Mouse (Mus musculus) NIH3T3 (cell line): ENCODE measurements around the gene D8Ertd738e.

ENCODE experiments used
- DNase-seq: peaks from one replicate; pipeline ENCODE4 v3.0.0-alpha.2; 2012; ENCODE audit warnings: low read depth

D8Ertd738e gene

DNA sequence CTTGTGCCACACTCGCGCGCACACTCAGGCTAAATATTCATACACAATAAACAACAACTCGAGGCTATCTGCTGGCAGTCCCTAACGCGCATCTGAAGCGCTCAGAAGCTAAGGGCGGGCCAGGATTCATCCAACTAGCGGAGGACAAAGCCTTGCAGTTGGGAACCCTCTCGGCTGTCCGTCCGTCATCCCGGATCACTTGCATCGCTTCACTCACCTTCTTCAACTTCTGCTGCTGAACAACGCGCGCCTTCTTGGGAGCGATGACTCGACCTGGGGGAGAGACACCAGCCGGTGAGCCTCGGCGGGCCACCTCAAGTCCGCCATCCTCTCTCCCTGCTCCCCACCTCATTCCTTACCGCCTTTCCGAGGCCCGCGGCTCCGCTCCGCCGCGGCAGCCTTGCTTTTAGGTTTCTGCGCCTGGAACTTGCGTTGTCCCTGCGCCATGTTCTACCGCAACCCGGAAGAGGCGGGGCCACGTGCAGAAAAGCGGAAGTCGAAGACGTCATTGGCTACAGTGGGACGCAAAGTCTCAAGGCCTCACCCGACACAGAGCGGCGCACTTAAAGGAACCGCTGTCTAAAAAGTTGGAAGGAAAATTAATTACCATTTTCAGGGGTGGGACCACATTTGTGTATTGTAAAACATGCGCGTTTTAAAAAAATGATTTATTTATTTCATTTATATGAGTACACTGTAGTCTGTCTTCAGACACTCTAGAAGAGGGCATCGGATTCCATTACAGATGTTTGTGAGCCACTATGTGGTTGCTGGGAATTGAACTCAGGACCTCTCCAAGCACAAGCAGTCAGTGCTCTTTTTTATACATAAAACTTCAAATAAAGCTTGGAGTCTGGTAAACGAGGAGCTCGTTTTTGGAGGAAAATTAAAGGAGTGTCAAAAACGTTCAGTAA, at the start of gene D8Ertd738e:
Gene D8Ertd738e, minus strand, starts transcription at position 463 of the 914 bp plus-strand sequence.
- DNase-seq: peak; percentile 94

- DNase-seq: no peak
Measured at GRCm38 (mm10) chr8:84297029-84297785, 47.7 kb upstream of the D8Ertd738e start.

- DNase-seq: peak; percentile 92
Measured at GRCm38 (mm10) chr8:84291688-84292087, 42.2 kb upstream of the D8Ertd738e start.

DNA sequence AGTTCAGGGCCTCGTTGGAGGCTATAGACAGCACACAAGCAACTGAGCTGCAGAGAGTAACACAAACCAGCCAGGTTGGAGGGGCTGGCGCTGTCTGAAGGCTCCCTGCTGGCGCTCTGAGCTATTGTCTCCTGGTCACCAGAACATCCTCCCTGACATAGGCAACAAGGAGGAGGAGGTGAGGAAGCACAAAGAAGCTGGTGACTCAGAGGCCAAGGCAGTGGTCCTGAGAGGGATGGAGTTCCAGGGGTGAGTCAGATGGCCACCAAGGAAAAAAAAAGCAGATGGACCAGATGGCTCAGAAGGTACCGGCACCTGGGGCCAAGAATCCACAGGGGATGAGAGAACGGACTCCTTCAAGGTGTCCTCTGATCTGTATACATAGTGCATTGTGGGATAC, 41.6 kb upstream of the D8Ertd738e start:
- peak; percentile 36 for DNase-seq

DNA sequence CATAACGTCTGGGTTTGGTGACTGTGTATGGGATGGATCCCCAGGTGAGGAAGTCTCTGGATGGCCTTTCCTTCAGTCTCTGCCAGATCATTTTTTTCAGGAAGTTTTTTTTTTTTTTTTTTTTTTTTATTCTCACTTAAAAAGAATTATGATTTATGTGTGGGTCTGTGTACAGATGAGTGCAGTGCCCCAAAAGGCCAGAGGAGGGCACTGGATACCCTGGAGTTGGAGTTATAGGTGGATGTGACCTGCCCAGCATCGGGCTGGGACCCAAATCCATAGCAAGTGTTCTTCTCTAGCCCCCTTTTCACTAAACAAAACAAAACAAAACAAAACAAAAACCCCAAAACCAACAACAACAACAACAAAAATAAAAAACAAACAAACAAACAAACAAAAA, 39.4 kb upstream of the D8Ertd738e start:
- peak; percentile 69 for DNase-seq

DNA sequence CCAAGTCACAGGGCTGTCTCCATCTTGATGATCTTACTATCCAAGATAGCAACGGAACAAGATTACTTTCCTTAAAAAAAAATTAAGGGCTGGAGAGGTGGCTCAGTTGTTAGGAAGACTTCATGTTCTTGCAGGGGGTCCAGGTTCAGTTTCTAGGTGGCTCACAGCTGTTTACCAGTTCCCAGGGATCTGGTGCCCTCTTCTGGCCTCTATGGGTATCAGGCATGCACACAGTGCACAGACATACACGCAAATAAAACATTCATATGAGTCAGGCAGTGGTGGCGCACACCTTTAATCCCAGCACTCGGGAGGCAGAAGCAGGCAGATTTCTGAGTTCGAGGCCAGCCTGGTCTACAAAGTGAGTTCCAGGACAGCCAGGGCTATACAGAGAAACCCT, 36.1 kb upstream of the D8Ertd738e start:
- peak; percentile 79 for DNase-seq

DNA sequence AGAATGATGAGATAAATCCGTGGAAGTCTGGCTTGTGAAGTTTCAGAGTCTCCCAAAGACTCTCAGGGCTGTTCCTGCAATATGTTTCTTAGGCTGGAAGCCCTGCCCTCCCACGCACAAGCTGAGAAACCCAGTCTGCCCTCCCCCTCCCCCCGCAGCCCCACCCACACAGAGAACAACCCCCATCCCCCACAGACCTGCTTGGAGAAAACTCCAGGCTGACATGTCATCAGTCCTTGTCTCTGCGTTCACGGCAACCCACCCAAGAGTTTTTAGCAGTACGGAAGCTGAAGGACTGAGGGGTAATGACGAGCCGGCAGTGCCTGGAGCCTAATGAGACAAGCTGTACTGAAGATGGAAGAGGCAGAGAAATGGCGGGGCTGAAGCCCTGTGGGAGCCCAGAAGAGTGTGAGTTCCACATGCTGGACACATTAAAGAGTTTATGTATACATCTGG, 35.1 kb upstream of the D8Ertd738e start:
- peak; percentile 82 for DNase-seq

- DNase-seq: no peak
Measured at GRCm38 (mm10) chr8:84280777-84281176, 31.3 kb upstream of the D8Ertd738e start.

- DNase-seq: no peak
Measured at GRCm38 (mm10) chr8:84276447-84276846, 26.9 kb upstream of the D8Ertd738e start.

DNA sequence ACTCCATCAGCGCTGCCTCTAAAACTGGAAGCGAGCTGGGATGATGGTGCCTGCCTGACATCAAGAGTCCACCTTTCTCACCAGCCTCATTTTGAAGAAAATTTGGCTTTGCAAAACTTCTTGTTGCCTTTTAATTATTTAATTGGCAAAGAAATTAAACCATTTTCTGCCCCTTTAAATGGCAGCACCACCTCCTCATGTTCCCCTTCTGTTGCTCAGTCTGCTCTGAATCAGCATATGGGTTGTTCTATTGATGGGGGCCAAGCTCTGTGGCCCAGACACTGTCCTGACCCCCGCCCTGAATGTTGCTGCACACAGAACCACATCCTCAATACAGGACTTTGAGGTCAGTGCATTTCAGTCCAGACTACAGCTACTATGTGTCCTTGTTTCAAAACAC, 24.4 kb upstream of the D8Ertd738e start:
- no peak for DNase-seq

- DNase-seq: no peak
Measured at GRCm38 (mm10) chr8:84272302-84272701, 22.8 kb upstream of the D8Ertd738e start.

DNA sequence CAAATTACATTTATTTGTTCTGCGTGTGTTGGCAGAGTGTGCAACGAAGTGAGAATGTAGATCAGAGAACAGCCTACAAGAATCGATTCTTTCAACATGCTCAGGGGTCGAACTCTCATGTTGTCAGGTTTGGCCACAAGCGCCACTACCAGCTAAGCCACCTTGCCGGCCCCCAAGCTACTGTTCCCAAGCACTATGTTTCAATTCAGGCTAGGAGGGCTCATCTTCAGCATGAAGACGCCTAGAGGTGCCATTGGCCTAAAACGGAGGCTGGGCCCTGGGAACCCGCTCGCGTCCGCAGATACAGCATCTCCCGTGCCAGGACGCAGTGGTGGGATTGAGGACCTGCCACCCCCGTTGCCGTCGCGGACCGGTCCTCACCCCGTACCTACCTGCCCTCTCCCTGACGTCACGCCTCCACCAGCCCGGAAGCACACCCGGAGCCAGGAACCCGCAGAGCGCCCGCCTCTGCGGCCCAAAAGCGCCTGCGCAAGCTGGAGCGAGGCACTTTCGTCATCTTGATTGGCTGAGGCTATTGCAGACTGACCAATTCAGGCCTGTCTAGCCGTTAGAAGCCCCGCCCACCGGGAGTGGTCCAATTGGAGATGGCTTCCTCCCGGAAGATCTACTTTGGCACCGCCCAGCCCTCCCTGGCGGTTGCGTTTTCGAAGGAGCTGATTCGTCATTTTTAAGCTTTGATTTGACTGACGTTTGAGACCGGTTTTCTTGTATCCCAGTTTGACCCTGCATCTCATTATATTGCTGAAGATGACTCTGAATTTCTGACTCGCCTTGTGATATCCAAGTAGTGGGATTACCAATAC, 20.6 kb upstream of the D8Ertd738e start, which contains the start of gene Ccdc130:
Gene Ccdc130, minus strand, starts transcription at position 431 of the 824 bp plus-strand sequence.
- DNase-seq: peak; percentile 100

DNA sequence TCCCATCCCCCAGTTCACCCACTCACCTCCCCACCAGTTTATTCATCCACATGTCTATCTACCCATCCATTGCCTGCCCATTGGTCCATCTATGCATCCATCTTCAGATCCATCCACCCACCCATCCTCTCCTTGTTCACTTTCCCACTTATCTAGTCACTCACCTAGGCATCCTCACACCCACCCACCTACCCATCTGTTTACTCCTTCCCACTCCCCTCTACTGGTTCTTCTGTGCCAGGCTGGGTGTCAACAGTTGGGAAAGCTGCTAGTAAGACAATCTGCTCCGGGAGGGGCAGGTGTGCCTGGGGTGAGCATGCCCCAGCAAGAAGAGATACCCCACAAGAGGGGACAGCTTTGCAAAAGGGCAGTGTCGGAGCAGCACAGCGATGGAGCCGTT, 11.6 kb upstream of the D8Ertd738e start:
- DNase-seq: no peak

DNA sequence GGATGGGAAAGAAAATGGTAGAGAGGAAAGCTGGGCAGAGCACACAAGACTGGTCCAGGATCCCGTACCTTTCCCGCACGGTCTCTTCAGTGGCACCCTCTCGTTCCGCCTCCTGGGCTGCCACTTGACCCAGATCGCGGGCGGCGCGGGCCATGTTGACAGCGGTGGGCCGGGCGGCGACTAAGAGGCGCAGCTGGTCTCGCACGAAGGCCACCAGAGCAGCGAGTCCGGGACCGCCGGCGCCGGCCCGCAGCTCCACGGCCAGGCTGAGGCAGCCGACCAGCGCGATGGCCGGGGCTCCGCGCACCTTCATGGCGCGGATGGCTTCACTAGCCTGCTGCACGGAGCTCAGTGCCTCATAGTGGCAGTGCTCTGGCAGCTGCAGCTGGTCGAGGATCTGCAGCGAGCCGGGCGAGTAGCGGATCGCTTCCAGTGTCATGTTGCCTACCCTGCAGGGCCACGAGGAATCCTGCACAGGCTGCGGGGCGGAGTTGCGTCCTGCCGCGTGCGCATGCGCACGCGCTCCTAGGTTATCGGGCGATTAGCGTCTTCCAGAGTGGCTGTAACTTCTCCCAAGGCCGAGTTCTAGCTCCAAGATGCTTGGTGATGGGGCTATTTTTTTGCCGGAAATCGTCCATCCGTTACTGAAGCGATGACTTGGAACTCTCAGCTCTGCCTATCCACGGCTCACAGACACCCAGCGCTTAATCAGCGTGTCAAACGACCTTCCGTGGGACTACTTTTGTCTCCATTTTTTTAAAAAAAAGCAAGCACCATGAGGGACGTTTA, 7.5 kb upstream of the D8Ertd738e start, which contains the start of gene Mri1:
Gene Mri1, minus strand, starts transcription at position 505 of the 789 bp plus-strand sequence.
- DNase-seq: peak; percentile 96

GRCm38 (mm10) chr8:84256458-84256821, 6.9 kb upstream of the D8Ertd738e start:
- DNase-seq: peak; percentile 58

DNA sequence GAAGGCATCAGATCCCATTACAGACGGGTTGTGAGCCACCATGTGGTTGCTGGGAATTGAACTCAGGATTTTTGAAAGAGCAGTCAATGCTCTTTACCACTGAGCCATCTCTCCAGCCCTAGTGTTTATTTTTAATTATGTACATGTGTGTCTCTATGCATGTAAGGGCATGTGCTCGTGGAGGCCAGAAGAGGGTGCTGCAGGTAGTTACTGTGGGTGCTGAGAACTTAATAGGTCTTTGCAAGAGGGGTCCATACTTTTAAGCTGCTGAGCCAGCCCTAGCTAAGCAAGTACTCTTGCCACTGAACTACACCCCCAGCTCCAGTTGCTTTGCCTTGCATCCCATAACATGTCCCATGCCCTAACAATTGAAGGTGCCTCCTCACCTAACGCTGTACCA, 6.3 kb upstream of the D8Ertd738e start:
- peak; percentile 22 for DNase-seq

DNA sequence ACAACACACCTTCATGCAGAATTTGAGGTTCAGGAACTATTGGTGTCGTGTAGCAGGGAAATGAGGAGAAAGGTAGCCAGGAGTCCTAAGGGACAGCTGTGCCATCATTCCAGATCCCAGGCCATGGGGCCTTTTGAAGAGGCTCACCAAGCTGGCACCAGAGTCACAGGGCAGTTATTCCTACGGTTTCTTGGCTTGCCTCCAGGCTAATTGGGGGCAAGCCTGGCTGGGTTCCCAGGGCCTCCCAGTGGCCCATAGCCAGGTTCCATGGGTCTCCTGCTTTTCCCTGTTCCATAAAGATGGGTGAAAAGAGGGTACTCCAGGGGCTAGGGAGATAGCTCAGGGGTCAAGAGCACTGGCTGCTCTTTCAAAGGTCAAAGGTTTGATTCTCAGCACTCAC, 7.7 kb downstream of the D8Ertd738e start:
- DNase-seq: peak; percentile 33

- DNase-seq: peak; percentile 20
Measured at GRCm38 (mm10) chr8:84241167-84241566, 8.4 kb downstream of the D8Ertd738e start.

DNA sequence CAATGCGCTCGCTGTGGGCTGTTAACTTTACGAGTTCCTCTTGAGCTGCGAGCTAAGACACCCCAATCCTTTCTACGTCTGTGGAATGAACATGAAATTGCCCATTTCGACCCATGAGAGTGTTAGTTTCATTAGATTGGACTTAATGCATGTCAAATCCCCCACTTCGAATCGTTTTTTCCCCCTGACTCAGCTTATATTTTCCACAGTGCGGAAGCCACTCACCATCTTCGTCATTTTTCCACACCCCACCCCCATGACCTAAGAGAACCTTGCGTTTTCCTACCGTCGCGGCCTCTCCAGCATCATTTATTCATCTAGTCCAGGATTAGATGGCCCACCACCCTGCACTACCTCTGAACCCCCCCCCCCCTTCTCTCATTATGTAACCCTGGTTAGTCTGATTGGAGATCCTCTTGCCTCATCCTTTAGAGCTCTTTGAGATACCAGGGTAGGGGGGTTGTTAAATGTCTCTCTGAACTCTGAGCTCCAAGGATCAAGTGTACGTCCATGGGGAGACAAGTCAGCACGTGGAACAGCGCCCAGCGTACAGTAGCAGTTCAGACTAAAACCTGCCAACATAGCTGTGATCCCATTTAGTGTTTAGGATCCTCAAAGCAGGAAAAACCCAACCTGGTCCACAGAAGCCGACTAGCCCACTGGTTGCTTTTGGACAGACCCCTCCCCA, 11.8 kb downstream of the D8Ertd738e start:
- peak; percentile 33 for DNase-seq

- peak; percentile 99 for DNase-seq
Measured at GRCm38 (mm10) chr8:84236998-84237473, 12.5 kb downstream of the D8Ertd738e start, which contains the start of gene Zswim4. Zswim4 (minus strand) TSS chr8:84237055.
